Mouse (Mus musculus) cerebellum, adult 11 months (tissue): ENCODE results near the gene Armc6.
A peak's percentile ranks its signal among the peaks of the same experiment; 100 is the strongest.

ENCODE experiments used
- DNase-seq: peaks from one replicate; pipeline ENCODE4 v3.0.0; 2022

The Armc6 gene

DNA sequence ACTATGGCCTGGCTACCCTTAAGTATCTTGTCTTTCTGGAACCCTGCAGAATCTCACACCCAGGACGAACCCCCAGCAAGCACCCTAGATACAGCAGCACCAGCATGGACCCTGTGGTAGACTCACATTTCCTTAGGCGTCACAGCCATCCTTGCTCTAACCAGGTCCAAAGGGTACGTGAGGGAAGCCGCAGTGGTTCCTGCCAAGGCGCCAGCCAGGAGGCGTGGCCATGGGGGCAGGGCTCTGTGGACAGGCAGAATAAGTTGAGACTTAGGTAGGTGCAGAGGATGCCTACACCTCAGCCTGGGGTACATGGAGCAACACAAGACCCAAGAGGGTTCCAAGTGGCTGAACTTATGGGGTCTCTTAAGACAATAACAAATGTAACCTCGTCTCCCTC is 45.6 kb downstream of the Armc6 start:
- no peak for DNase-seq

DNA sequence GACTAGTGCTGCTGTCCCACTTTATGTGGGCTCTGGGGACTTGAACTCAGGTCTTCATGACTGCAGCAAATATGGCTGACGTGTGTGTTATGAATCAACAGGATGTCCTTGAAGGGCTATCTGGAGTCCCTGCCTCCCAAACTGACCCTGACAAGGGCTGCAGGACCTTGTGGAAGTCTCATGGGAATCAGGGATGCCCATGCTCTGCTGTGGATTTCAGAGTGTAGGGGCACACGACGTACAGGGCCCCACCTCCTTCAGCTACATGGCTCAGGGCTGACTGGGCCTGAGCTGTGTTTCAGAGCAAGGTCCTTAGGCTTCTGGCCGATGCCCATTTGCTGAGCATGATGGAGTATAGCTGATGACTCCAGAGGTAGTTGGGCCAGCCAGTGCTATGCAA is 51.1 kb downstream of the Armc6 start:
- no peak for DNase-seq

DNA sequence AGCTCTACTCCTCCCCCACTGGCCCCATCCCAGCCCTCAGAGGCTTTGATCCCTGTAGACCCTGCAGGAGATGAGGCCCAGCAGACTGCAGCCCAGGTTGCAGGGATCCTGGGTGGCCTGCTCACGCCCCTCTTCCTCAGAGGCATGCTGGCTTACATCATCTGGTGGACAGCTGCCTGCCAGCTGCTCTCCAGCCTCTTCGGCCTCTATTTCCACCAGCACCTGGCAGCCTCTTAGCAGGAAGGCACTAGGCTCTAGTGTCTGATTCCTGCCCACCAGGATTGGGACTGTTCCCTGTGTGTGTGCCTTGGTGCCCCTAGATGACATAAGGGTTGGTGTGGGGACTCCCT is 52.4 kb downstream of the Armc6 start:
- DNase-seq, result no peak

GRCm38 (mm10) chr8:70181212-70181902 is 52.9 kb downstream of the Armc6 start:
- DNase-seq, result no peak

DNA sequence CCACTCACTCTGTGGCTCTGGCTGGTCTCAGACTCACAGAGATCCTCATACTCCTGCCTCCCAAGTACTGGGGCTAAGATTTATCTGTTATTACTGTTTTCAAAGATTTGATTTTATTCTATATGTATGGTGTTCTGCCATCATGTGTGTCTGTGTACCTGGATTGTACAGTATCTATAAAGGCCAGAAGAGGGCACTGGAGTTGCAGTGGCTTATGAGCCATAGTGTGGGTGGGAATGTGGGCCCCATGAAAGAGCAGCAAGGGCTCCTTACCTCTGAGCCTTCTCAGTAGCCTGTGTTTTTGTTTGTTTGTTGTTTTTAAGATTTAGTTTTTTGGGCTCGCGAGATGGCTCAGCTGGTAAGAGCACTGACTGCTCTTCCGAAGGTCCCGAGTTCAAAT is 55.2 kb downstream of the Armc6 start:
- DNase-seq, result no peak

DNA sequence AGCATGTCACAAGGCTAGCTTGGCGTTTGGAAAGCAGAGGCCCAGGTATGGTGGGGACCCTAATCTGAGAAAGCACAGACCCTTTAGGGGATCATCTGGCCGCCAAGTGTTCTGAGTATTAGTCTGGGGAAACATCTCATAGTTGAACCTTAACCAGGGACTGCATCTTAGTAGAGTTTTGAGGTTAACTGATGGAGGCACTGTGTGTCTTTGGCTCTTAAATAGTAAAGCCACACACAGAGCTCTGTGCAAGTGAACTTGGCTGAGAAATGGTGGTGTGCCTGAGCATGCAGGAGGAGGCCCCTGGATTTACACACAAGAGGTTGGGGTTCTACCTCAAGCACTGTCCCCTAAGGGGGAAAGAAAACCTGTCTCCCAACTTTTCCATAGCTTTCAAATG is 56.0 kb downstream of the Armc6 start:
- no peak for DNase-seq

DNA sequence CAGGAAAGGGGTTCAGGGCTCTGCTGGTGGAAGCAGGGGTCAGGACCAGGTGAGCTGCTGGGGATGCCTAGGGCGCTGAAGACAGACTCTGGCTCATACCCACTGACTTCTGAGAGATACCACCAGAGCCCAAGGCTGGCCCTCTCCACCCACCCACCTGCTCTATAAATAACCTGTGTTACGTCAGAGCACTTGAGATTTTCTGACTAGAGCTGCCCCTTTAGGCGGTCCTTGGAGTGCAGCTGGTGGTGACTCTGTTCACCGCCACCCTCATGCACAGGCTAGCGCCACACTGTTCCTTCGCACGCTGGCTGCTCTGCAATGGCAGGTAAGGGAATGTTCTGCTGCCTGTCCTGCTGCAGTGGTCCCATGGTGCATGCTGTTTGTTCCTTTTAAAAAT is 60.2 kb downstream of the Armc6 start:
- no peak for DNase-seq

GRCm38 (mm10) chr8:70173320-70173719 is 60.9 kb downstream of the Armc6 start:
- DNase-seq, result no peak

- DNase-seq, result peak; percentile 87
Observed at GRCm38 (mm10) chr8:70172043-70172681, 62.1 kb downstream of the Armc6 start, which contains the start of gene Tmem161a. Gene Tmem161a (plus strand): TSS chr8:70172356.

DNA sequence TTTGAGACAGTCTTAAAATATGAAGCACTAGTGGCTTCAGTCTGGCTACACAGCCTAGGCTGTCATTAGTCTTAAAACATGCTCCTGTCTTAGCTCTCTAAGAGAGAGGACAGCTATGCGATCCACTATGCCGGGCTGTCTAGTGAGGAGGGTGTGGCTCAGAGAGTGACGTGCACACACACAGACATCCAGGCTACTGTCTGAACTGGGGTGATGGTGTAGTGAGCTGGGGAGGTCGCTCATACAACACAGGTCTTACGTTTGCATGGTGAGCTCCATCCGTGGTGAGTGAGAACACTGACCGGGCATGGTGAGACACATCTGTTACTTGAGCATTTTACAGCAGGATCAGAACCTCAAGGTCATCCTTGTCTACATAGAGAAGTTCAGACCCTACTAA is 63.0 kb downstream of the Armc6 start:
- no peak for DNase-seq

- DNase-seq, result no peak
Observed at GRCm38 (mm10) chr8:70170748-70171147, 63.5 kb downstream of the Armc6 start.
